Mouse (Mus musculus) small intestine, adult 2 months (tissue): ENCODE measurements at regions not wholly inside any gene's neighbourhood (a gene's known extent, or its start where the extent isn't known, plus 50 kb on each side); places are given as distances from the start of the nearest gene placed in this dataset.

ENCODE experiments used
- CTCF ChIP-seq: fragments of 200-500 bp; IDR thresholded peaks from 2 replicates; pipeline ENCODE4 v1.5.1; 2012; ENCODE audit warnings: low read depth, mild to moderate bottlenecking, control low read depth, inconsistent platforms, low read length, moderate library complexity, mixed read lengths; ENCODE audit not compliant: insufficient replicate concordance, insufficient read length; ENCODE audit errors: extremely low read depth
- POLR2A ChIP-seq: fragments of 200-500 bp; IDR thresholded peaks from 2 replicates; pipeline ENCODE4 v1.6.1; 2012; ENCODE audit warnings: low read depth, mild to moderate bottlenecking, control low read depth, inconsistent platforms, low read length, moderate library complexity

- no peak for TF ChIP-seq POLR2A
- no peak for TF ChIP-seq CTCF
These were observed 128.5 kb downstream of the Gm10260 start for GRCm38 (mm10) chr13:97631872-97632402.
